Mouse (Mus musculus): ENCODE measurements around the gene Mlf2. TPM values are rescaled to one million over a fixed set of nuclear protein-coding genes. Genes with fewer than 3 reads are reported as not detected.

Gene Mlf2
- total and polyA plus RNA-seq, 3 experiments = 154 to 340 TPM; not detected in 1

- peak overlapping the region; percentile 94 for H3K9ac ChIP-seq (ENCODE audit: control insufficient read depth, low read depth, low read length, poor library complexity, severe bottlenecking)
- H3K27ac ChIP-seq (ENCODE audit: control insufficient read depth, low read depth, low read length) = peak overlapping the region; percentile 48
- H3K4me3 ChIP-seq (ENCODE audit: control insufficient read depth in 1 of 2, insufficient read depth in 1 of 2, low read depth in 2 of 2, low read length in 2 of 2) = peak overlapping the region; percentile 80 to 95
- H3K79me2 ChIP-seq (ENCODE audit: control insufficient read depth, insufficient read depth, low read length, poor library complexity) = peaks cover 6% of the 10 kb centered on the region; the same call in 1 of the 2 replicates
- peaks cover 24 to 59% of the 10 kb centered on the region in 2 experiments for H3K4me1 ChIP-seq (ENCODE audit: control insufficient read depth in 1 of 2, insufficient read depth in 2 of 2, low read length in 2 of 2)
- H3K27me3 ChIP-seq (ENCODE audit: control insufficient read depth in 1 of 2, insufficient read depth in 2 of 2, low read length in 2 of 2) = no peaks in the 10 kb centered on the region
- no peaks in the 10 kb centered on the region for H3K9me3 ChIP-seq (replicated peaks; ENCODE audit: insufficient read depth, low read length)
- DNase-seq (ENCODE audit: low read depth, low spot score) = peak; percentile 77
- H3K36me3 ChIP-seq (ENCODE audit: control insufficient read depth in 1 of 2, insufficient read depth in 2 of 2, low read length in 2 of 2) = peaks cover 0 to 45% of the 10 kb centered on the region in 2 experiments; a peak in 2 of 4 replicates
- TF ChIP-seq TBP (IDR thresholded peaks at IDR 0.05; ENCODE audit: low read depth, low read length) = no peak
- TF ChIP-seq MXI1 (IDR thresholded peaks at IDR 0.05; ENCODE audit: low read depth, low read length) = peak; percentile 58
- no peak for TF ChIP-seq USF2 (IDR thresholded peaks at IDR 0.05; ENCODE audit: borderline replicate concordance in 1 of 2, insufficient read depth in 1 of 2, low read depth in 1 of 2, low read length in 2 of 2)
- TF ChIP-seq ELF1 (IDR thresholded peaks at IDR 0.05; ENCODE audit: low read depth, low read length) = no peak
- no peak for TF ChIP-seq USF1 (IDR thresholded peaks at IDR 0.05; ENCODE audit: low read depth, low read length)
- no peak for TF ChIP-seq MYC (IDR thresholded peaks at IDR 0.05; ENCODE audit: low read depth, low read length)
- TF ChIP-seq RCOR1 (IDR thresholded peaks at IDR 0.05; ENCODE audit: low read depth, low read length) = no peak
- TF ChIP-seq GATA1 (IDR thresholded peaks at IDR 0.05; ENCODE audit: low read depth, low read length) = no peak
- TF ChIP-seq ZKSCAN1 (IDR thresholded peaks at IDR 0.05; ENCODE audit: low read depth, low read length) = no peak
- no peak for TF ChIP-seq MYB (IDR thresholded peaks at IDR 0.05; ENCODE audit: low read depth, low read length)
- TF ChIP-seq NRF1 (IDR thresholded peaks at IDR 0.05; ENCODE audit: insufficient read depth, low read depth, low read length, poor library complexity, severe bottlenecking) = no peak
- TF ChIP-seq SMC3 (IDR thresholded peaks at IDR 0.05; ENCODE audit: low read depth, low read length) = peak; percentile 37; the same call in 1 of the 2 replicates
- peak; percentile 6; the same call in 1 of the 2 replicates for TF ChIP-seq RAD21 (IDR thresholded peaks at IDR 0.05; ENCODE audit: low read depth, low read length)
- TF ChIP-seq EP300 (IDR thresholded peaks at IDR 0.05; ENCODE audit: low read depth in 1 of 2, low read length in 2 of 2) = peak in 1 of 2 experiments; percentile 3; a peak in 1 of 4 replicates
- TF ChIP-seq TAL1 (IDR thresholded peaks at IDR 0.05; ENCODE audit: low read length) = no peak
- TF ChIP-seq CTCF (IDR thresholded peaks at IDR 0.05 in 2 of 3, conservative IDR thresholded peaks at IDR 0.05 in 1 of 3; ENCODE audit: control insufficient read depth in 1 of 3, insufficient read depth in 1 of 3, low read depth in 2 of 3, low read length in 3 of 3, poor library complexity in 1 of 3, severe bottlenecking in 1 of 3) = peak in 2 of 3 experiments; percentile 67 to 94; a peak in 5 of 6 replicates
- TF ChIP-seq ZC3H11A (IDR thresholded peaks at IDR 0.05; ENCODE audit: low read depth, low read length) = no peak
- TF ChIP-seq GABPA (IDR thresholded peaks at IDR 0.05; ENCODE audit: low read depth, low read length) = no peak
- no peak for TF ChIP-seq ZMIZ1 (IDR thresholded peaks at IDR 0.05; ENCODE audit: low read depth, low read length)
- TF ChIP-seq KAT2A (conservative IDR thresholded peaks at IDR 0.05; ENCODE audit: low read depth, low read length) = no peak
- TF ChIP-seq POLR2AphosphoS5 (IDR thresholded peaks at IDR 0.05; ENCODE audit: borderline replicate concordance, low read depth, low read length) = no peak
- no peak for TF ChIP-seq CHD1 (IDR thresholded peaks at IDR 0.05; ENCODE audit: low read depth, low read length)
- TF ChIP-seq JUND (IDR thresholded peaks at IDR 0.05; ENCODE audit: low read depth, low read length) = no peak
- TF ChIP-seq ZNF384 (IDR thresholded peaks at IDR 0.05; ENCODE audit: low read depth, low read length) = peak; percentile 47; the same call in 1 of the 2 replicates
- no peak for TF ChIP-seq CHD2 (IDR thresholded peaks at IDR 0.05; ENCODE audit: low read length)
- peak; percentile 84; the same call in 1 of the 2 replicates for TF ChIP-seq MAZ (IDR thresholded peaks at IDR 0.05; ENCODE audit: low read depth, low read length)
- TF ChIP-seq MAX (IDR thresholded peaks at IDR 0.05; ENCODE audit: low read length) = no peak; the same call in 1 of the 2 replicates
- TF ChIP-seq SIN3A (IDR thresholded peaks at IDR 0.05; ENCODE audit: low read length) = no peak; the same call in 1 of the 2 replicates
- TF ChIP-seq TCF12 (IDR thresholded peaks at IDR 0.05; ENCODE audit: low read depth, low read length) = peak; percentile 36; the same call in 1 of the 2 replicates
- no peak for TF ChIP-seq E2F4 (IDR thresholded peaks at IDR 0.05; ENCODE audit: borderline replicate concordance, low read depth, low read length)
- TF ChIP-seq NELFE (IDR thresholded peaks at IDR 0.05; ENCODE audit: low read depth, low read length) = no peak
- no peak for TF ChIP-seq MEF2A (IDR thresholded peaks at IDR 0.05; ENCODE audit: extremely low read depth, insufficient replicate concordance, low read depth, low read length, poor library complexity, severe bottlenecking)
- TF ChIP-seq BHLHE40 (IDR thresholded peaks at IDR 0.05; ENCODE audit: borderline replicate concordance, low read depth, low read length) = peak; percentile 41; the same call in 1 of the 2 replicates
- TF ChIP-seq POLR2A (IDR thresholded peaks at IDR 0.05; ENCODE audit: control insufficient read depth in 1 of 2, insufficient read depth in 1 of 2, low read depth in 1 of 2, low read length in 2 of 2, poor library complexity in 1 of 2) = no peak
- no peak for TF ChIP-seq POLR2AphosphoS2 (IDR thresholded peaks at IDR 0.05; ENCODE audit: low read length)
- TF ChIP-seq ETS1 (IDR thresholded peaks at IDR 0.05; ENCODE audit: low read depth, low read length) = no peak
Measured at GRCm38 (mm10) chr6:124916695-124917517, 14.3 kb upstream of the Mlf2 start.
